Mouse (Mus musculus) spleen, adult 2 months (tissue): Measurements from ENCODE around the gene Fam3c. TPM values are rescaled to one million over a fixed set of nuclear protein-coding genes. Genes with fewer than 3 reads are reported as not detected.
"Not testable (repeated sequence)": the region's sequence is repeated elsewhere in the genome, so short reads cannot be mapped to it uniquely, and the experiment has no call there.

ENCODE experiments used
- DNase-seq, 2 experiments: peaks; one replicate each; pipeline versions ENCODE4 v3.0.0 to v3.0.0-alpha.2; 2012 to 2021; ENCODE audit warnings: low spot score in 2 of 2, low read depth in 1 of 2
- H3K27ac ChIP-seq: fragments of 200-500 bp; 2 replicates; pipeline ENCODE4 v1.5.1; 2012; ENCODE audit warnings: low read length, inconsistent platforms; ENCODE audit not compliant: insufficient read depth
- H3K27me3 ChIP-seq: fragments of 200-500 bp; 2 replicates; pipeline ENCODE4 v1.6.1; 2012; ENCODE audit warnings: mild to moderate bottlenecking, moderate library complexity, low read length, inconsistent platforms; ENCODE audit not compliant: control insufficient read depth, insufficient read depth
- H3K36me3 ChIP-seq: fragments of 200-500 bp; 2 replicates; pipeline ENCODE4 v1.6.1; 2012; ENCODE audit warnings: mild to moderate bottlenecking, low read length, inconsistent platforms; ENCODE audit not compliant: control insufficient read depth, insufficient read depth
- H3K4me1 ChIP-seq: fragments of 200-500 bp; 2 replicates; pipeline ENCODE4 v1.6.1; 2011; ENCODE audit warnings: inconsistent platforms; ENCODE audit not compliant: control insufficient read depth, insufficient read depth, insufficient read length
- H3K4me3 ChIP-seq: fragments of 200-500 bp; 2 replicates; pipeline ENCODE4 v1.5.1; 2011; ENCODE audit warnings: mild to moderate bottlenecking, inconsistent platforms; ENCODE audit not compliant: insufficient read depth, insufficient read length; ENCODE audit errors: extremely low read depth
- CTCF ChIP-seq: fragments of 200-500 bp; IDR thresholded peaks from 2 replicates; pipeline ENCODE4 v1.5.1; 2011; ENCODE audit warnings: mild to moderate bottlenecking, inconsistent platforms; ENCODE audit not compliant: insufficient read depth, insufficient read length, insufficient replicate concordance; ENCODE audit errors: extremely low read depth
- POLR2A ChIP-seq: fragments of 200-500 bp; IDR thresholded peaks from 2 replicates; pipeline ENCODE4 v1.6.1; 2011; ENCODE audit warnings: low read depth, low read length, inconsistent platforms
- WGBS: fragments of 180-500 bp; shearing (Covaris S2); methylation state at CpG from one replicate; pipeline ENCODE4 v1.1.7; 2018; 5-methylcytosine and 5-hydroxymethylcytosine counted together
- polyA plus RNA-seq: library from polyadenylated mRNA; depleted of rRNA; stranded (reverse); fragments of >200 nt; gene quantifications from 2 replicates; pipeline ENCODE4 v1.2.3, GENCODE M21; 2012

Gene Fam3c
- polyA plus RNA-seq, 1 experiment, result 3.9 TPM

DNA sequence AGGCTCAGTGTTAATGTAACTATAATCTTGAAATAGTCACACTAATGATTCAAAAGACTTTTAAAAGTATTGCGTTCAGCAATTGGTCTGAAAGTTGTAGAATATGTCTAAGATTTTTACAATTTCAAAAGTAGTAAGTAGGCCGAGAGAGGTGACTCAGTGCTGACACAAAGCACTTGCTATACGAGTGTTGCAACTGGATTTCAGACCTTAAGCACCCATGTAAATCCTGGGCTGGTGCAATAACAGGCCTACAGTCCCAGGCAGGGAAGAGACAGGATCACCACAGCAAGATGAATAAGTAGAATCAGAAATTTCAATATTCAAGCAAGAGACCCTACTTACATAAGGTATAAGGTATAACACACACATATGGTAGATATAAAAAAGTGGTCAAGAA, 78.1 kb downstream of the Fam3c start:
- H3K36me3 ChIP-seq, result no peaks in the 10 kb centered on the region
- WGBS, result 92% methylated on average over 3 of the region's 3 CpGs
- no peak for DNase-seq
- H3K27ac ChIP-seq, result no peak overlapping the region
- no peak for TF ChIP-seq CTCF
- TF ChIP-seq POLR2A, result no peak
- H3K4me1 ChIP-seq, result no peaks in the 10 kb centered on the region
- H3K27me3 ChIP-seq, result no peaks in the 10 kb centered on the region
- no peak overlapping the region for H3K4me3 ChIP-seq

DNA sequence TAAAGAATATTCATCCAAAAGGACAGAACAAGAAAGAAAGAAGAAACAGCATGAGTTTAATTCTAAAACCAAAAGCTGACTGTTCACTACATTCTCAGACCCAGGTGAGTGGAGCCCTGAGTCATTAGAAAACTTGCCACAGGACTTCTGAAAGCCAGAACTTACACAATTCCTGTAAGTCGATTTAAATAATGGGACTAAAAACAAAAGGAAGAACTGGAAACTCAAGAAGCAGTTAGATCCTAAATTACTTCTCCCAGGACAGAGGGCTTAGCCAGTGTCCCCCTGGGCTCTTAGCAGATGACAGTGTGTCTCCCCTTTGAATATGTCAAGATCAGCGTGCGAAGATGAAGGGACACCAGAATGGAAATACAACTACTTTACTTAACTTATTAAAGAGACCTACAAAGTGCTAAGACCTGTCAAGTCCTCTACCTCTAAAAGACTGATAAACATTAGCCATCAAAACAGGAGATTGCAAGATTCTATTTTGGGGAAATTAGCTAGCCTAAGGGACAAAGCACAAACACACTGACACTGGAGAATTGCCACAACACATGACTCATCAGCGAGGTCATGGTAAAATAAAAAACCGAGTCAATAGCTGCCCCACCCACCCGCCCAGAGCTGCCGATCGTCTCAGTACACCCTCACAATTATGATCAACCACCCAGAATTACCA, 86.1 kb downstream of the Fam3c start:
- WGBS, result 66% methylated on average over 8 of the region's 8 CpGs
- Histone ChIP-seq H3K36me3 (no peaks in the 10 kb centered on the region), H3K4me1 (no peaks in the 10 kb centered on the region), H3K4me3 (no peak overlapping the region), H3K27ac (no peak overlapping the region), H3K27me3 (no peaks in the 10 kb centered on the region)
- no peak for TF ChIP-seq CTCF
- no peak for TF ChIP-seq POLR2A
- no peak for DNase-seq

DNA sequence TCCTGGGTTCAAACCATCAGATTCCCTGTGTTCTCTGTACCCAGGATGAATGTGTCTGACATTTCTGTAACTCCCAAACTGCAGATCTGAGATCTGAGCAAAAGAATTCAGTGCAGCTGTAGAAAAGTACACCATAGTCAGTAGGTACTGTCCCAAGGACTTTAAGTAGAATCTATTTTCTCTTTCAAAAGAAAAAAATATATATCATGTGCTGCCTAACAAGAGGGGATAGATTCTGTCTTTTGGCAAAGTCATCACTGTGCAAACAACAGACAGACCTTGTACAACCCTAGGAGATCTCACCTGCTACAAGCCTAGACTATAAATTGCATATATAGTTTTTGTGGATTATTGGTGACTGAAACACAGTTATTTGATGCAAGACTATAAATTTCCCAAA, 87.4 kb downstream of the Fam3c start:
- no peaks in the 10 kb centered on the region for H3K4me1 ChIP-seq
- H3K27ac ChIP-seq, result no peak overlapping the region
- no peaks in the 10 kb centered on the region for H3K36me3 ChIP-seq
- no peak overlapping the region for H3K4me3 ChIP-seq
- no peaks in the 10 kb centered on the region for H3K27me3 ChIP-seq
- DNase-seq, result no peak
- no peak for TF ChIP-seq POLR2A
- TF ChIP-seq CTCF, result no peak

DNA sequence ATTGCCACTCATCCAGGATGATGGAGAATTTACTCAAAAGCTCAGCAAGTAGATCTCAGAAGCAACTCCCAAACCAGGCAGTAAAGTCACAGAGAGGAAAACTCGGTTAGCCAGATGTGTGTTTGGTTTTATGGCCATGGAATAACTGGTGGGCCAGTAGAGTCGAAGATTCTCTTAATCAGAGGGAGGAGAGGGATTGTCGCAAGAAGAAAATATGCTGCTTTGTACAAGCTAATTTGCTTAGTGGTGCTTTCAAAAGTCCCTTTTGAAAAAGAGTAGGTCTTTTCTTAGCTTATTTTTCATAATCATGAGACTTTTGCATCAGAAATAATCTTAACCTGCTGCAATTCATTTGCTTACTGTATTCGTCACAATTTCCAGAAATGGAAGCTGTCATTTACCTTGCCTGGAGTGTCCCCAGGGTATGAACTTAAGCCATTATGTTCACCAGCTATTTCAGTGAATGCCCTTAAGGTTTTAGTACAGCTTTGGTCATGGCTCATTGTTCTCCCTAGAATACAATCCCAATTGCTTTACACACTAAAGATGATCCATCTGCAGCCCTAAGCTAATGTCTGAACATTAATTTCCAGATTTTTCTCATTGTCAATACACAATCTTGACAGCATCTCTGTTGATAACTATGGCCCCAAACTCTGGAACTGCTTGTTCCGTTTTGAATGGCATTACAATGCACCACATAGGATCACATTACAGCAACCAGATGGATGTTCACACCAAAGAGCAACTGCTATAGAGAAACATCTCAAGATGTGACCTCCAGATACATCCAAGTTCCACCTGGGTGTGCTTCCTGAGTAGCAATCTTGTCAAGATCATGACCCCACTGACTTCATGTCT, 88.0 kb downstream of the Fam3c start:
- H3K4me3 ChIP-seq, result no peak overlapping the region
- no peaks in the 10 kb centered on the region for H3K4me1 ChIP-seq
- H3K27ac ChIP-seq, result no peak overlapping the region
- TF ChIP-seq CTCF (no peak), POLR2A (no peak)
- H3K27me3 ChIP-seq, result no peaks in the 10 kb centered on the region
- no peak for DNase-seq
- H3K36me3 ChIP-seq, result no peaks in the 10 kb centered on the region
- whole genome bisulfite sequencing, result 82% methylated on average over 5 of the region's 5 CpGs

DNA sequence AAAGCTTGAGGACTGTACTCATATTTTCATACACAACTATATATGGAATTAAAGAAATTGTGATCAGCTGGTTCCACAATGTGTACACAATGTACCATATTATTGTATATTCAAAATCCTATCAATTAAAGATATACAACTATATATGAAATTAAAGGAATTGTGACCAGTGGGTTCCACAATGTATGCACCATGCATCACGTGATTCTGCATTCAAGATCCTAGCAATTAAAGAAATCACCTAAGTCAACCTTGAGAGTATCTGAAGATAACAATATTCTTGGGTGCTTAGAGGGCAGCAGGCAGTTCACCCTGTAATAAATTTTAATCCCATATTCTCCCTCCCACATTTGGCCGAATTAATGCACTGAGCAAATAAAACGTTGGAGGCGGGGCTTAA, 90.0 kb downstream of the Fam3c start:
- H3K27me3 ChIP-seq, result no peaks in the 10 kb centered on the region
- WGBS, result 85% methylated on average over 4 of the region's 4 CpGs
- H3K27ac ChIP-seq, result no peak overlapping the region
- no peaks in the 10 kb centered on the region for H3K36me3 ChIP-seq
- no peaks in the 10 kb centered on the region for H3K4me1 ChIP-seq
- TF ChIP-seq CTCF (no peak), POLR2A (no peak)
- no peak overlapping the region for H3K4me3 ChIP-seq
- DNase-seq, result no peak

DNA sequence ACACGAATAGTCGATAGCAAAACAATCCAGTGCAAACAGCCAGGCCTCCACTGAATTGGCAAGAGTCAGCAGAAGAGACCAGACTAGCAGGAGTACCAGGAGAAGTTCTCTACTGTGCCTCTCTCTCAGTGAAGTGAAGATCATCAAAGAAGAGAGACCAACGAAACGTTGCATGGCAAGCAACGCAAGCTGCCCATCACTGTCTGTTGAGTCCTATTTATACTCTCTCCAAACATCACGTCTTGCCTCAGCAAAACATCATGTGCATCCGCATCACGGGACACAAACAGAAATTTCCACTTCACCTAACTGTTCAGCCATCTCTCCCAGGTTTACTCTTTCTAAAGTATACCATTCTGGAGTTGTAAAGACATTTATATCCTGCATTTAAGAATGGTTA, 91.9 kb downstream of the Fam3c start:
- H3K4me3 ChIP-seq, H3K36me3 ChIP-seq, H3K4me1 ChIP-seq, H3K27ac ChIP-seq, DNase-seq, H3K27me3 ChIP-seq: not testable (repeated sequence)
- 87% methylated on average over 8 of the region's 8 CpGs for WGBS

DNA sequence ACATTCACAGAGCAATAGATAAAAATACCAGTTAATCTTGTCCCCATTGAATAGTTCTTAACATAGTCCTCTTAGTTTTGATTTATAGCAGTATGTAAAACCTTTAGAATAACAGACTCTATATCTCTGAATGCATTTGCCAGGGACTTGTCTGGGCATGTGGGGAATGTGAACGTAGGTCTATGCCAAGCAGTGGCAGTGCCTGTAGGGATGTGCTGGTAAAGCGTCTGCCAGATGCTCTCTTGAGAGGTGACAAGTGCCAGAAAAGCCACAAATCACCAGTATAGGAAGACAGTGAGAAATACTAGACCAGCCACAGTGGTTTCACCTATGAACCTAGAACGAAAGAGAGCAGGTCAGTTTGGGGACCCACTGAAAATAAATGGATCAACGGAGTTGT, 93.5 kb downstream of the Fam3c start:
- no peaks in the 10 kb centered on the region for H3K36me3 ChIP-seq
- H3K4me3 ChIP-seq, result no peak overlapping the region
- no peak for TF ChIP-seq CTCF
- no peak for TF ChIP-seq POLR2A
- no peak overlapping the region for H3K27ac ChIP-seq
- 80% methylated on average over 4 of the region's 4 CpGs for WGBS
- H3K27me3 ChIP-seq, result no peaks in the 10 kb centered on the region
- DNase-seq, result no peak
- H3K4me1 ChIP-seq, result no peaks in the 10 kb centered on the region
